Mouse (Mus musculus): ENCODE results near the gene Il6ra. TPM values are rescaled to one million over a fixed set of nuclear protein-coding genes. Genes with fewer than 3 reads are reported as not detected.
A peak's percentile ranks its signal among the peaks of the same experiment; 100 is the strongest.
"Not testable (repeated sequence)": the region's sequence is repeated elsewhere in the genome, so short reads cannot be mapped to it uniquely, and the experiment has no call there.

The Il6ra gene
- polyA plus RNA-seq, 1 experiment: 2.4 TPM

DNA sequence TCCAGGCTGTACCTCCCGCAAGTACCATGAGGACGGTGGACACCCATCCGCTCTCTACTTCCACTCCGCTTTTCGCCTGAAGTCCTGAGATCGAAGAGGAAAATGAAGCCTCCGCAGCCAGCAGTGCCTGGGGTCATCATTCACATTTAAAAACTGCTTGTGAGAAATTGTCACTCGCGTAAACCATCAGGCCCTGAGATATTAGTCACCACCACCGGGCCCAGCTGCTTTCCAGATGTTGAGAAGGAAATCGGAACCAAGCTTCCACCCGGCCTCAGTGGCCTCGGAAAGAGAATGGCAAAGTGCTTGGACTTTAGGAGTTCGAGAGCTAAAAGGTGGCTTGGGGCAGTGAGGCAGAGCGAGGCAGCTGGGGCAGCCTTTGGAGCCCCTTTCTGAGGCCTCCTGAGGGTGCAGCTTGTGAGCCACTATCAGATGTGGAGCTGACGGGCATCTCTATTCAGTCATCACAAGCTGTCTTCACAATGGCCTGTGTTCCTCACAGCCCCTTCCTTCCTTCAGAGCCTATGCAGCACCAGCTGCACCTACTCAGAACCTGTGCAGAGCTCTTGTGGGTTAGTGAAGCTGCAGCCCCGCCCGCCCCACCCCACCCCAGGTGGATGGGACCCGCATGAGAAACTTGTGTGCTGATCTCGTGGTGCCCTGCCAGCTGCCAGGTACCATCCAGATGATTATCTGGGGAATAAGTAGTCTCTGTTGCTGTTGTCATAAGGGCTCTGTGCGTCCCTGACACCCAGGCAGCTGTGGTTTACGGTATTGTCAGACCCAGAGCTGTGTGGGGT lies 42.3 kb downstream of the Il6ra start:
- Histone ChIP-seq H3K4me1 (ENCODE audit: control insufficient read depth, insufficient read depth, low read length) (peaks cover 5% of the 10 kb centered on the region), H3K27ac (ENCODE audit: insufficient read depth, low read length) (no peak overlapping the region), H3K4me3 (ENCODE audit: insufficient read depth, low read length) (no peak overlapping the region)
- TF ChIP-seq CTCF (IDR thresholded peaks at IDR 0.05; ENCODE audit: extremely low read depth, insufficient read depth, low read length) (no peak), POLR2A (IDR thresholded peaks at IDR 0.05; ENCODE audit: extremely low read depth, insufficient read depth, low read length) (no peak)

DNA sequence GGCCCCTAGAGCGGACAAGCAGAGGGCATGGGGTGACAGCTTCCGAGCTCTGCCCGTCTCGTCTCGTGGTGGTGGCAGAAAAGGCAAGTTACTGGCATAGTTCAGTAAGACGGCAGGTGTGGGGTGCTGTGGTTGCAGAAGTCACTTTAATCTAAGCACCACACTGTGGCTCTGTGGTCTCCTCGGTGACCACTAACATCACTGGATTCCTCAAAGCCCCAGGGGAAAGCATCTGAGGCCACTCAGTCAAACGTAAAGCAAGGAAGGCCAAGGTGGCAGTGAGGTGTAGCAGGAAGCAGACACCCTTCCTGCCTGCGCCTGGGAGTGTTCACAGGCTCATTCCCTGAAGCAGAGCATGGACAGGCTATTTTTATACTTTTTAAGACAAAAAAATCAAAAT lies 43.4 kb downstream of the Il6ra start:
- no peak for TF ChIP-seq POLR2A (IDR thresholded peaks at IDR 0.05; ENCODE audit: extremely low read depth, insufficient read depth, low read length)
- no peak for TF ChIP-seq CTCF (IDR thresholded peaks at IDR 0.05; ENCODE audit: extremely low read depth, insufficient read depth, low read length)
- no peak overlapping the region for H3K4me3 ChIP-seq (ENCODE audit: insufficient read depth, low read length)
- peaks cover 5% of the 10 kb centered on the region for H3K4me1 ChIP-seq (ENCODE audit: control insufficient read depth, insufficient read depth, low read length)
- no peak overlapping the region for H3K27ac ChIP-seq (ENCODE audit: insufficient read depth, low read length)

DNA sequence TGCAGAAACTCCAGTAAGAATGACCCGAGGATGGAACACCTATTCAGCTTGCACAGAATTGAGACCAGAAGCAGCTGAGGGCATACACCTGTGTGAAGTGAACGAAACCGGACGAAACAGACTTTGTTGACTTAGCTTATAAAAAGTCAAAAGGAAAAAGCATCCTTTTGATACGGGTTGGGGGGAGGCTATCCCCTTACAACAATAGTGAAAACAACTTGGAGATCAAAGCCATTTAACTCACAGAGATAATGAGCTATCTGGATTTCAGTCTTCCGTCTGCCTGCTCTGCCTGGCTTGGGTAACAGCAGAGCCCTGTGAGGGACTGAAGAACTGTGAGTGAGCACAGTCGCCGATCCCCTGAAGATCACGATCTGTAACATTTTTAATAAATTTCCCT lies 44.0 kb downstream of the Il6ra start:
- H3K4me3 ChIP-seq (ENCODE audit: insufficient read depth, low read length): no peak overlapping the region
- H3K27ac ChIP-seq (ENCODE audit: insufficient read depth, low read length): no peak overlapping the region
- peaks cover 5% of the 10 kb centered on the region for H3K4me1 ChIP-seq (ENCODE audit: control insufficient read depth, insufficient read depth, low read length)
- TF ChIP-seq POLR2A (IDR thresholded peaks at IDR 0.05; ENCODE audit: extremely low read depth, insufficient read depth, low read length) (no peak), CTCF (IDR thresholded peaks at IDR 0.05; ENCODE audit: extremely low read depth, insufficient read depth, low read length) (no peak)

DNA sequence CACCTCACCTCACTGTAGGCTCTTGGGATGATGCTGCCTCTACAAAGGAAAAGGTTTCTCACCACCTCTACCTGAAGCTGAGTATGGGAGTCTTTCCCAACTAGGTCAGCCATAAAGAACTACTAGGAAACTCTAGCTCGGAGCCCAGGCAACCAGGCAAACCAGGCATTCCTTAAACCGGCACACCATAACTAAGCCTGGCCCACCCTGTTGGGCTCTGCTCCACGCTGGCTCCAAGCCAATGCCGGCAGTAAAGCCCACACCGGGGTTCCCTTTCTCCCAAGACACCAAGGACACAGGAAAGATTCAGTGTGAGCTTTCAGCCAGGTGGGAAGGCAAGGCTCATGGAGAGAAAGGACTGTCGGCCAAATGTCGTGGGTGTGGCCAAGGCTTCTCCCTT lies 44.6 kb downstream of the Il6ra start:
- Histone ChIP-seq H3K4me1 (ENCODE audit: control insufficient read depth, insufficient read depth, low read length) (peaks cover 5% of the 10 kb centered on the region), H3K4me3 (ENCODE audit: insufficient read depth, low read length) (no peak overlapping the region), H3K27ac (ENCODE audit: insufficient read depth, low read length) (no peak overlapping the region)
- TF ChIP-seq CTCF (IDR thresholded peaks at IDR 0.05; ENCODE audit: extremely low read depth, insufficient read depth, low read length): no peak
- TF ChIP-seq POLR2A (IDR thresholded peaks at IDR 0.05; ENCODE audit: extremely low read depth, insufficient read depth, low read length): no peak

DNA sequence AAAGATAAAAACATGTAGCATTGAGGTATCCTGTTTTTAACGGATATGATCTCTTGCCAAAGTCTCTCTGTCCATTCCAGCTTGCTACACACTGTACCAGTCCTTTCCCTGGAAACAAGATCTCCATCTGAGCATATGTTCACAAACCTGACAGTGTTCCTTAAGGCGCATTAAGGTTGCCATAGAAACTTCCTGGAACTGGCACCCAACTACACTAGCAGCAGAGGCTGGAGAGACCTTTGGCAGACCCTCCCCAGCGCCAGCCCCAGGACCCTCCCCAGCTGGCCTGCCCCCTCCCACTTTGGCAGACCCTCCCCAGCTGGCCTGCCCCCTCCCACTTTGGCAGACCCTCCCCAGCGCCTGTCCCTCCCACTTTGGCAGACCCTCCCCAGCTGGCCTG lies 45.3 kb downstream of the Il6ra start:
- Histone ChIP-seq H3K4me1 (ENCODE audit: control insufficient read depth, insufficient read depth, low read length) (peaks cover 5% of the 10 kb centered on the region), H3K27ac (ENCODE audit: insufficient read depth, low read length) (no peak overlapping the region), H3K4me3 (ENCODE audit: insufficient read depth, low read length) (no peak overlapping the region)
- no peak for TF ChIP-seq POLR2A (IDR thresholded peaks at IDR 0.05; ENCODE audit: extremely low read depth, insufficient read depth, low read length)
- no peak for TF ChIP-seq CTCF (IDR thresholded peaks at IDR 0.05; ENCODE audit: extremely low read depth, insufficient read depth, low read length)

DNA sequence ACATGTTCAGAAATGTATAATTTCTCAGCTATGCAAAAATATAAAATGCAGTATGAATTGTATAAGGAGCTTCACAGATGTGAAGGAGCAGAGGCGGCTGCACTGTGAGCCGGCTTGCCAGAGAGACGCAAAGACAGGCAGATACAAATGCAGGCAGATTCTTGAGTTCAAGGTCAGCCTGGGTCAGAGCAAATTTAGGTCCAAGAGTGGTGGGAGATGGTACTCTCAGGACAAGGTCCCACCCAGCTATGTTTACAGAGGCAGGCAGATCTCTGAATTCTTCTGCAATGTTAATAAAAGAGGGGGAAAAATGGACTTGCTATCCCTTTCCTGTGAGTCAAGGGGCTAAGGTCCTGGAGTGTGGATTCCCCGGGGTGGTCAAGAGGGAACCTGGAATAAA lies 47.2 kb downstream of the Il6ra start:
- Histone ChIP-seq H3K4me3 (ENCODE audit: insufficient read depth, low read length) (no peak overlapping the region), H3K27ac (ENCODE audit: insufficient read depth, low read length) (no peak overlapping the region), H3K4me1 (ENCODE audit: control insufficient read depth, insufficient read depth, low read length) (peaks cover 8% of the 10 kb centered on the region)
- no peak for TF ChIP-seq POLR2A (IDR thresholded peaks at IDR 0.05; ENCODE audit: extremely low read depth, insufficient read depth, low read length)
- TF ChIP-seq CTCF (IDR thresholded peaks at IDR 0.05; ENCODE audit: extremely low read depth, insufficient read depth, low read length): no peak

DNA sequence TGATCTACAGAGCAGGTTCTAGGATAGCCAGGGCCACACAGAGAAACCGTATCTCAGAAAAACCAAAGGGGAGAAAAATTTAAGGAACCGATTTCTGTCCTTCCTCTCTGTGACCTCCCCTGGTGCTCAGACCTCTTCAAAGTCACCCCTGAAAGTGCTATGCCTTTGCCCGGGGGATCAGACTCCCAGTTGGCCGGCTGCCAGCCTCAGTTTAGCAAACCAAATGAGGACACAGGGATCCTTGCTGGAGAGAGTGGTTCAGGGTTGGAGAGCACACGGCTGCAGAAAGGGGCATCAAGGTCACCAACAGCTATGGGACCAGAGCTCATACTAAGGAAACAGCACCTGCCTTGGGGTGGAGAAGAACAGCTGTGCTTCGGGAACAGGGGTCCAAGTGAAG lies 48.0 kb downstream of the Il6ra start:
- H3K4me3 ChIP-seq (ENCODE audit: insufficient read depth, low read length): no peak overlapping the region
- H3K27ac ChIP-seq (ENCODE audit: insufficient read depth, low read length): no peak overlapping the region; the same call in 1 of the 2 replicates
- TF ChIP-seq POLR2A (IDR thresholded peaks at IDR 0.05; ENCODE audit: extremely low read depth, insufficient read depth, low read length) (no peak), CTCF (IDR thresholded peaks at IDR 0.05; ENCODE audit: extremely low read depth, insufficient read depth, low read length) (no peak)
- peaks cover 8% of the 10 kb centered on the region for H3K4me1 ChIP-seq (ENCODE audit: control insufficient read depth, insufficient read depth, low read length)

DNA sequence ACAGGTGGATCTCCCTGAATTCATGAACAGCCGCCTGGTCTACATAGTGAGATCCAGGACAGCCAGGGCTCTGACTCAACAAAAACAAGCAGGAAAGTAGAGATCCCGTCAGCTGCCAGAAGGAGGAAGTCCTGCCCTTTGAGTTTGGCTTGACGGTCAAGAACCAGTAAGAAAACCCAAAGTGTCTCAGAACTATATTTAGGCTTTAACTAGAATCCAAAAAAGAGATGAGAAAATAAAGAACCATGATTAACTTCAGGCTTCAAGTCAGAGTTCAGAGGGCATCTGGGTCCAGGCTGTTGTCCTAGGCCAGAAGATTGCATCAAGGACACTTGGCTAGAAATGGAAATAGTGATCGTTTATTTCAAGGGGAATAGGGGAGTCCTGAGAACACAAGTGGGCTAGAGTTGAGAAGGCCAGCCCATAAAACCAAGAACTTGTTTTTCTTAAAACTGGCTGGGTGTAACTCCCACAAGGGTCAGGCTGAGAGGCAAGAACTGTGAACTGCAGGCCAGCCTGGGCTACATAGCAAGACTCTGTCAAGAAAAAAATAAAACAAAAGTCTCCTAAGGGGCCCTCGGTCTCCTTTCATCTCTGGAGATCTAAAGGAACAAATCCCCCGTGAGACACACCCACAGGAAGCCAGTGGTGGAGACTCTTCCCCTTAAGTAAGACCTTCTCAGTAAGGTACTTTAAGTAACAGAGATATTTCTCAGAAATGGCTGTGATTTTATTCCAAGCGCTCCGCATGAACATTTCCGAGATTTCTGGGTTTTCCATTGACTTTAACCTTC lies 49.1 kb downstream of the Il6ra start:
- TF ChIP-seq POLR2A (IDR thresholded peaks at IDR 0.05; ENCODE audit: extremely low read depth, insufficient read depth, low read length): no peak
- 0 out of 2 replicates have a peak, but pooled peaks have one; percentile 3 for TF ChIP-seq CTCF (IDR thresholded peaks at IDR 0.05; ENCODE audit: extremely low read depth, insufficient read depth, low read length)
- Histone ChIP-seq H3K4me3 (ENCODE audit: insufficient read depth, low read length) (no peak overlapping the region), H3K4me1 (ENCODE audit: control insufficient read depth, insufficient read depth, low read length) (peaks cover 8% of the 10 kb centered on the region), H3K27ac (ENCODE audit: insufficient read depth, low read length) (peak overlapping the region; percentile 21; the same call in 1 of the 2 replicates)

DNA sequence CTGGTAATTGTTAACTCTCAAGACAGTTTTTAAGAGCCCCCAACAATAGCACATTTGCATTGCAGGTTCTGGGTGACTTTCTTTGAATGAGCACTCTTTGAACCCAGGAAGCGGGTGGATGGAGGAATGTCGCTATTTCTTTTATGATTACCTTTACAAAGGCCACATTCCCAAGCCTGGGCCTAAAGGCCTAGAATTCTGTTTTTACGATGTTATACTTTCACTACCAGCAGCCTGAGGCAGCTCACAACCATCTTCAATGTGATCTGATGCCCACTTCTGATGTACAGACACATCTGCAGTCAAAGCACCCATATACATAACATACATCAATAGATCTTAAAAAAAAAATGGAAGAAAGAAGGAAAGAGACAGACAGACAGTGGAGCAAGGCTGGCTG lies 49.7 kb downstream of the Il6ra start:
- H3K4me1 ChIP-seq (ENCODE audit: control insufficient read depth, insufficient read depth, low read length); H3K4me3 ChIP-seq (ENCODE audit: insufficient read depth, low read length); H3K27ac ChIP-seq (ENCODE audit: insufficient read depth, low read length): not testable (repeated sequence)
